Mouse (Mus musculus): ENCODE results near the gene Fam57a. TPM values are rescaled to one million over a fixed set of nuclear protein-coding genes. Genes with fewer than 3 reads are reported as not detected.
"Not testable (repeated sequence)": the region's sequence is repeated elsewhere in the genome, so short reads cannot be mapped to it uniquely, and the experiment has no call there.

Fam57a gene
- polyA plus RNA-seq, 1 experiment from 2014 or later = 19.9 TPM

DNA sequence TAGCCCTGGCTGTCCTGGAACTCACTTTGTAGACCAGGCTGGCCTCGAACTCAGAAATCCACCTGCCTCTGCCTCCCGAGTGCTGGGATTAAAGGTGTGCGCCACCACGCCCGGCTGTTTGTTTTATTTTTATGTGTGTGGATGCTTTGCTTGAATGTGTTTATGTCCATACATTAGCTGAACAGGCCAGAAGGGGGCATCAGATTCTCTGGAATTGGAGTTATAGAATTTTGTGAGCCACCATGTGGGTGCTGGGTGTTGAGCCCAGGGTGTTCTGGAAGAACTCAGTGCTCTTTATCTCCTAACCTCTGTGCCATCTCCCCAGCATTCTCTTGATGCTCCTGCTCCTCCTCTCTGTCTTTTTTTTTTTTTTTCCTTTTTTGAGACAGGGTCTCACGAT, 7.4 kb downstream of the Fam57a start:
- H3K9ac ChIP-seq = no peak overlapping the region
- H3K4me3 ChIP-seq = no peak overlapping the region
- no peak overlapping the region for H3K4me2 ChIP-seq
- H3K36me3 ChIP-seq = no peaks in the 10 kb centered on the region
- WGBS = 85% methylated on average over 6 of the region's 6 CpGs
- H3K9me3 ChIP-seq (replicated peaks) = no peaks in the 10 kb centered on the region
- H3K4me1 ChIP-seq (replicated peaks) = no peaks in the 10 kb centered on the region
- no peak overlapping the region for H3K27ac ChIP-seq
- ATAC-seq (replicated peaks; ENCODE audit: insufficient number of reproducible peaks, insufficient read depth, low FRiP score, low read depth) = no peak
- no peaks in the 10 kb centered on the region for H3K27me3 ChIP-seq

DNA sequence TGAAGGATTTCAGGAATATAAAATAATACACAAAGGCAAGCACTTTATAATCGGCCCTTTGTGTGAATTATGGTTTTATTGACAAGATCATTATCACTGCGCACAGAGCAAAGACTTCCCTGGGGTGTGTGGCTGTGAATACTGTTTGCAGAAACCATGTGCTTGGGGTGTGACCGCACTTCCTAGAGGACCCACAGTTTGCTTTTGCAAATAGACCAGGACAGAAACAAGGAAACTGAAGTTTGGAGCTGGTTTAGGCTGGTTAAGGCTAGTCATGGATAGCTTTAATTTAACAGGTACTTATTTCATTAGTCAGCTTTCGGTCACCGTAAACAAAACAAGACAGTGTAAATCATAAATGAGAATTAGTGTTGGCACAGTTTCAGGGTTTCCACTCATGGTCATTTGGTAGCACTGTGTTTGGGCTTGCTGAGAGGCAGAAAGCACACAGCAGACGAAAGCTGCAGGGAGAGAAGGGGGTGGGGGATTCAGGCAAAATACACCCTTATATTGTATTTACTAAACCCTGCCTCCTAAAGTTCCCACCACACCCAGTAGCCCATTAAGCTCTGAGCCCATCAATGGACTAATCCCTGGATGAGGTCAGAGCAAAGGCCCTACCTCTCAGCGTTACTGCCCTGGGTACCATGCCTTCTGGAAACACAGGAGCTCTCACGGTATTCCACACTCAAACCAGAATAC, 17.0 kb downstream of the Fam57a start:
- no peaks in the 10 kb centered on the region for H3K36me3 ChIP-seq
- H3K4me1 ChIP-seq (replicated peaks) = peaks cover 7% of the 10 kb centered on the region
- WGBS = 65% methylated on average over 8 of the region's 8 CpGs
- no peaks in the 10 kb centered on the region for H3K9me3 ChIP-seq (replicated peaks)
- no peak overlapping the region for H3K27ac ChIP-seq
- no peak overlapping the region for H3K9ac ChIP-seq
- H3K27me3 ChIP-seq = no peaks in the 10 kb centered on the region; the same call in 1 of the 2 replicates
- ATAC-seq (replicated peaks; ENCODE audit: insufficient number of reproducible peaks, insufficient read depth, low FRiP score, low read depth) = no peak
- H3K4me3 ChIP-seq = no peak overlapping the region
- no peak overlapping the region for H3K4me2 ChIP-seq

DNA sequence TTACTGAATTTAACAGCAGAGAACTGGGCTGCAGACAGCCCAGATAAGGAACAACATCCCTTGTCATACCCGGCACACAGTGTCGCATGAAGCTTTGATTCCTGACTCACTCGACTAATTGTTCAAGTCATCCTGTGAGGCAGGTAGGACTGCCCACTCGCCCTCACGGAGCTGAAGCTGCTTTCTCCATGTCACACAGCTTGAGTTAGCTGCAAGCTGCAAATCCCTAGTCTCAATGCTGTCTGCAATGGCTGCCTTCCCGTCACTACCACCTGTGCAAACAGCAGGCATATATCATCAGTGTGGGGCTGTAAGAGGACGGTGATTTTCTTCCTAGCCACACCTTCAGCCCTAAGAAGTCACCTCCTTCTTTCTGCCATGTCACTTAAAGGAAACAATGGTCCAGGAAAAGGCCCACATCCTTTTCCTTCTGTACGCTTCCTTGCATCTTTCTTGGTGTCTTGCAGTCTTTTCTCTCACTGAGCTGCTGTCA, 17.6 kb downstream of the Fam57a start:
- 43% methylated on average over 8 of the region's 8 CpGs for WGBS

DNA sequence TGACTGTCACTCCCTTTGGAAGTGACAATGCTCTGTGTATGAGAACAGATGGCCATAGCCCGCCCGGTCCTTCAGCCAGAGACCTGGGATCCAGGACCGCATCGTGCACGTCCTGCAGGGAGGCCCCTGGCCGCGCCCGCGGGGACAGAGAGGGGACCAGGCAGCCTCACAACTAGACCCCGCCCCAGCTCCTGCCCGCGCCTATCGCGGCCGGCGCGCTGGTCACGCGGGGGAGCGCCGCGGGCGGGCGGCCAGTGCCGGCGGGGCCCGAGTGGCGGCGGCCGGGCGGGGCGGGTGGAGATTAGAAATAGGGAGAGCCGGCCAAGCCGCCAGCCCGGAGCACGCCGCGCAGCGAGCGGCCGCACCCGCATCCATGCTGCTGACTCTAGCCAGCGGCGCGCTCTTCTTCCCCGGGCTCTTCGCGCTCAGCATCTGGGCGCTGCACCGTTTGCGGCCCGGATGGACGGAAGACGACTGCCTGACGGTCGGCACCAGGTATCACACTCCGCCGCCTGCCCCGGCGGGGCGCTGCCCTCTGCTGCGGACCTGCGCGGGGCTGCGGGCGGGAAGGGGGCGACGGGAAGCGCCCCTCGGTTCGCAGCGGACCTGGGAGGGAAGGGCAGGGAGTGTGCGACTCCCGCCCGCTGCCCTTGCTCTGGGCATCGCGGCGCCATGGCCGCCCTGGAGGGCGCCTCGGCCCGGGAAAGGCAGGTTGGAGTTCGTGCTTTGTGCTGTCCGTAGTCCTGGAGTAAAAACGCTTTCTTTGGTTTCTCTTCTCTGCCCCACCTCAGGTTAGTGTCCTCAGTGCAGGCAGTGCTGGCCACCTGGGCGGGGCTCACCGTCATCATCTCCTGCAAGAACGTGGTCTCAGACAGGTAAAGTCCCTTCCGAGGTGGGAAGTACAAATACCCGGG, 22.5 kb downstream of the Fam57a start:
- Histone ChIP-seq H3K4me1 (replicated peaks) (peaks cover 13% of the 10 kb centered on the region), H3K4me3 (peak overlapping the region; percentile 76), H3K9me3 (replicated peaks) (no peaks in the 10 kb centered on the region), H3K9ac (peak overlapping the region; percentile 79), H3K27ac (peak overlapping the region; percentile 76), H3K4me2 (peak overlapping the region; percentile 89), H3K36me3 (no peaks in the 10 kb centered on the region), H3K27me3 (no peaks in the 10 kb centered on the region; the same call in 1 of the 2 replicates)
- 1% methylated on average over 84 of the region's 90 CpGs for WGBS
- ATAC-seq (replicated peaks; ENCODE audit: insufficient number of reproducible peaks, insufficient read depth, low FRiP score, low read depth) = peak; percentile 97

More for the DNA sequence above, 17.6 kb downstream of the Fam57a start:
- H3K27ac ChIP-seq = no peak overlapping the region
- H3K27me3 ChIP-seq = no peaks in the 10 kb centered on the region; the same call in 1 of the 2 replicates
- ATAC-seq (replicated peaks; ENCODE audit: insufficient number of reproducible peaks, insufficient read depth, low FRiP score, low read depth) = no peak
- peaks cover 10% of the 10 kb centered on the region for H3K4me1 ChIP-seq (replicated peaks)
- H3K9me3 ChIP-seq (replicated peaks) = no peaks in the 10 kb centered on the region
- H3K4me3 ChIP-seq = no peak overlapping the region
- no peaks in the 10 kb centered on the region for H3K36me3 ChIP-seq
- no peak overlapping the region for H3K4me2 ChIP-seq
- H3K9ac ChIP-seq = no peak overlapping the region

DNA sequence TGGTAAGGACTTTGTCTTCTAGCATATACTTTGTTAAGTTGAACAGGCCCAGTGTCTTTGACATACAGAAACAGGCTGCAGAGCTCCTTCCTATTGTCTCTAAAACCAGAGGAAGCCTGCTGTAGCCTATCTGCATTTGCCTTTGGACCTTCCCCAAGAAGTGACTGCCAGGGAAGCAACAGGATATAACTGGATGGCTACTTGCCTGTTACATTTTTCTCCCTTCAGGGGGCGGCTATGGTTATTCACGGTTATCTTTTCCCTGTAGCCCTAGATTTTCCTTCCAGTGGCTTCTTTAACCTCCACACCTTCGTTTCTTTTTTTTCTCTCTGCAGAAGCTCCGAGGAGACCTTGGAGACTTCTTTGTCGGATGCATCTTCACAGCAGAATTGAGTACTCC, 27.3 kb downstream of the Fam57a start:
- 74% methylated on average over 5 of the region's 5 CpGs for WGBS
- no peak overlapping the region for H3K9ac ChIP-seq
- no peaks in the 10 kb centered on the region for H3K27me3 ChIP-seq
- no peak overlapping the region for H3K4me2 ChIP-seq
- no peak for ATAC-seq (replicated peaks; ENCODE audit: insufficient number of reproducible peaks, insufficient read depth, low FRiP score, low read depth)
- H3K9me3 ChIP-seq (replicated peaks) = no peaks in the 10 kb centered on the region
- H3K4me1 ChIP-seq (replicated peaks) = peaks cover 6% of the 10 kb centered on the region
- no peak overlapping the region for H3K4me3 ChIP-seq
- H3K27ac ChIP-seq = no peak overlapping the region
- H3K36me3 ChIP-seq = peaks cover 17% of the 10 kb centered on the region

DNA sequence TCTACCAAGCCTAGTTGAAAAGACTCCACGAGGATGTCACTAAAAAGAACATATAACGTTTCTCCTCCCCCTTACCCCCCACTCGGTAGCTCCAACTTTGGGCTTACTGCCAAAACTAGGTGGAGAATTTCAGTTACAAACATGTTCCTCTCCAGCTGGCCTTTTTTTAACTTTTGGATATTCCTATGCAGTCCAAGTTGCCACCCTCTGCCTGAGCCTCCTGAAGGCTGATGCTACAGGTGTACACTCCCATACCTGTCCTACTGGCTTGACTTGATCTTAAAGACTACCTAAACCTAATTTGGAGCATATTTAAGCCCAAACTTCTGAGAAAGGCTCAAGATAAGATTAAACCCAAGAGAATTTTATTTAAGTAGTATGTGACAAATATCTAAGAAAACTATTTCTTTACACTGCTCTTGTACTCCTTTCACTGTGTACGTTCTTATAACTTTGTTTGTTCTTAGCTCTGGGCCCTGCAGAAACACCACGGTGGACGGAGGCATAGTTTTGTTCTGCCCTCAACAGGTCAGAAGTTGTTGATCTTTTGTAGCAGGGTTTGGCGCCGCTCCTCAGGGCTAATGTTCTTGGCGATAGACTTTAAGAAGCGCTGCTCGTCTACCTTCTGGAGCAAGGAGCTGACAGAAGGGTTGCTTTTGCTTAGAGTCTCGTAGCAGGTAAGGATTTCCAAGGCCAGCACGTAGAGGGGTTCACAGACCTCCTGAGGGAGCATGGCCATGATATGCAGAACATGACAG, 30.9 kb downstream of the Fam57a start:
- no peaks in the 10 kb centered on the region for H3K27me3 ChIP-seq
- WGBS = 77% methylated on average over 13 of the region's 13 CpGs
- no peak overlapping the region for H3K4me3 ChIP-seq
- H3K9me3 ChIP-seq (replicated peaks) = no peaks in the 10 kb centered on the region
- no peak for ATAC-seq (replicated peaks; ENCODE audit: insufficient number of reproducible peaks, insufficient read depth, low FRiP score, low read depth)
- no peak overlapping the region for H3K27ac ChIP-seq
- H3K36me3 ChIP-seq = peaks cover 37% of the 10 kb centered on the region
- no peaks in the 10 kb centered on the region for H3K4me1 ChIP-seq (replicated peaks)
- no peak overlapping the region for H3K4me2 ChIP-seq
- no peak overlapping the region for H3K9ac ChIP-seq

DNA sequence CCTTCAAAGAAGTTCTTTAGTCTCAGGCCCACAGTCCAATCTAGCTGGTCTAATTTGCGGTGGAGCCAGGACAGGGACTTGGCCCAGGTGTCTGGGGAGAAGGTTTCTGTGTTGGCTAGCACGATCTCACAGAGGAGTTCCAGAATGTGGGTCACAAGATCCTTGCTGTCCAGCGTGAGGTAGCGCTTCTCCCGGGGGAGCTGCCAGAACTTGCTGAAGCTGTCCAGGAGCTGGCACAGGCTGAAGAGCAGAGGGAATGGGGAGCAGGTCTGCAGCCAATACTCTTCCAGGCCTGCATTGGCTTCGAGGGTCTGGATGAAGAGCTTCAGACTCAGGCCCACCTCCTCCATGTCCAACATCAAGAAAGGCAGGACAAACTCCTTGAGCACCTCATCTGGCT, 32.1 kb downstream of the Fam57a start:
- H3K27me3 ChIP-seq; ATAC-seq (replicated peaks; ENCODE audit: insufficient number of reproducible peaks, insufficient read depth, low FRiP score, low read depth); H3K4me1 ChIP-seq (replicated peaks); H3K9ac ChIP-seq; H3K4me2 ChIP-seq; H3K27ac ChIP-seq; H3K9me3 ChIP-seq (replicated peaks); H3K4me3 ChIP-seq: not testable (repeated sequence)
- 90% methylated on average over 5 of the region's 6 CpGs for WGBS
- H3K36me3 ChIP-seq = peaks cover 37% of the 10 kb centered on the region

DNA sequence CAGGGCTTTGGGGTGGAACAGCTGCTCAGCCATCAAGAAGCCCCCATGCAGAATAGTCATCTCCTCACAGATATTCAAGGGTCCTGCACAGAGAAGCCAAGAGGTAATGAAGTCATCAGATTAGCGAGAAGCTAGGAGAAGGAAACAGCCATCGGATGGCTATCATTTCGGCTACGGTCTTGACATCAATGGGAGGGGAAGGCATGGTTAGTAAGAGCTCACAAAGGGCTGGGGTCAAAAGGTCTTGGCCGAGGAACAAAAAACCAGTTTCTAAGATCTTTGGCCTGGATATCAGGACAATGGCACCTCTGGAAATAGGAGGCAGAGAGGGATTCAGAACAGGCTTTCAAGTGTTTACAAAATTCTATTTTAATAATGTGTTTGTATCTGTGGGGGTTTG, 34.4 kb downstream of the Fam57a start:
- no peak overlapping the region for H3K9ac ChIP-seq
- H3K4me2 ChIP-seq = no peak overlapping the region
- 82% methylated on average over 5 of the region's 5 CpGs for WGBS
- no peaks in the 10 kb centered on the region for H3K9me3 ChIP-seq (replicated peaks)
- H3K27ac ChIP-seq = no peak overlapping the region
- H3K4me1 ChIP-seq (replicated peaks) = peaks cover 8% of the 10 kb centered on the region
- no peaks in the 10 kb centered on the region for H3K27me3 ChIP-seq
- no peak overlapping the region for H3K4me3 ChIP-seq
- ATAC-seq (replicated peaks; ENCODE audit: insufficient number of reproducible peaks, insufficient read depth, low FRiP score, low read depth) = no peak
- peaks cover 26% of the 10 kb centered on the region for H3K36me3 ChIP-seq

DNA sequence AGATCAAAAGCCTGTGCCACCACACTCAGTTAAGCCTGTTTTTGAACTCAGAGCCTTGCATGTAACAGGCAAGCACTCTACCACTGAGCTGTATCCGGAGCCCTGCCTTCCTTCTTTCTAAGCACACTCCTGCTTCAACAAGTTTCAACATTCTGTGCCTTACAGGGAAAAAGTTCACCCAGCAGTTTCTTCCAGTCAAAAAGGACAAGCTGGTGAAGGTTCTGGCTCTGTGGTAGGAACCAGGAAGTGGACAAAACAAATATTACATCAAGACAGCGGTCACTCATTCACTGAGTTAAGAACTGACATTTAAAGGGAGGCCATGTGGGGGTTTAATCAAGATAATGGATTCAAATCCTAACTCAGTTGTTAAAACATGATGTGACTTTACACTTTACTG, 35.5 kb downstream of the Fam57a start:
- ATAC-seq (replicated peaks; ENCODE audit: insufficient number of reproducible peaks, insufficient read depth, low FRiP score, low read depth) = no peak
- no peak overlapping the region for H3K4me3 ChIP-seq
- no peak overlapping the region for H3K4me2 ChIP-seq
- no peak overlapping the region for H3K27ac ChIP-seq
- H3K4me1 ChIP-seq (replicated peaks) = peaks cover 8% of the 10 kb centered on the region
- no peak overlapping the region for H3K9ac ChIP-seq
- 91% methylated on average over 2 of the region's 2 CpGs for WGBS
- H3K36me3 ChIP-seq = peaks cover 30% of the 10 kb centered on the region
- no peaks in the 10 kb centered on the region for H3K9me3 ChIP-seq (replicated peaks)
- H3K27me3 ChIP-seq = no peaks in the 10 kb centered on the region

DNA sequence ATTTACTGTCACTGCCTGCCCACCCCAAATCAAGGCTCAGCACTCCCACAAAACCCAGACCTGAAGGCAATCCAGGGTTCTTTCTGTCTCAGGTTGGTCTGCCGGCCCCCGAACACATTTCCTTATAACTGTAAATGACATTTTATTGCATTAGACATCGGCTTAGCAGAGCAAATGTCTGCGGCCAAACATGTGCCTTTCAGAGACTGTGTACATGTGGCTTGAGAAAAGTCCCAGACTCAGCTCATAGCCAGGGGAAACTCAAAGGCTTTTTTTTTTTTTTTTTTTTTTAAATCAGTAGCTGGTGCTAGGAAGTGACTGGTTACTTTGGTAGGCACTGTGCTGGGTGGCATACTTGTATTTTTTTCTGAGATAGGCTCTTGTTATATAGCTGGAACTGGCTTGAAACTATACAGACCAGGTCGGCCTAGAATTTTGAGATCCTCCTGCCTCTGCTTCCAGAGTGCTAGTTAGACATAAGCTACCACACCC, 36.6 kb downstream of the Fam57a start:
- Histone ChIP-seq H3K9ac (no peak overlapping the region), H3K4me2 (peak overlapping the region; percentile 79), H3K27ac (peak overlapping the region; percentile 88; the same call in 1 of the 2 replicates), H3K4me3 (peak overlapping the region; percentile 77), H3K36me3 (peaks cover 32% of the 10 kb centered on the region), H3K9me3 (replicated peaks) (no peaks in the 10 kb centered on the region), H3K4me1 (replicated peaks) (peaks cover 8% of the 10 kb centered on the region), H3K27me3 (no peaks in the 10 kb centered on the region)
- 89% methylated on average over 5 of the region's 5 CpGs for WGBS
- no peak for ATAC-seq (replicated peaks; ENCODE audit: insufficient number of reproducible peaks, insufficient read depth, low FRiP score, low read depth)
